Mouse (Mus musculus) hematopoietic stem cell, adult 5-6 weeks (primary cell): ENCODE data around the gene Ifi47. TPM values are rescaled to one million over a fixed set of nuclear protein-coding genes. Genes with fewer than 3 reads are reported as not detected.
A peak's percentile ranks its signal among the peaks of the same experiment; 100 is the strongest.

ENCODE experiments used
- ATAC-seq, 2 experiments: fragments of 125-278 bp in 1 of 2; replicated peaks in 1 of 2; 2 replicates each; pipeline ENCODE4 v1.8.0; 2016 to 2017; ENCODE audit warnings: inconsistent platforms in 2 of 2, mild to moderate bottlenecking in 2 of 2, moderate number of reproducible peaks in 2 of 2, low read depth in 1 of 2, moderate TSS enrichment in 1 of 2; ENCODE audit not compliant: low FRiP score in 2 of 2, poor library complexity in 2 of 2, severe bottlenecking in 2 of 2, insufficient read depth in 1 of 2, low TSS enrichment in 1 of 2
- total RNA-seq: library from RNA; stranded (forward); fragments of 172-1452, 232-1000 nt; gene quantifications from 2 replicates; pipeline ENCODE4 v1.2.3, GENCODE M21; 2017

Ifi47 gene
- total RNA-seq, 1 experiment from 2014 or later, result 57.2 TPM

DNA sequence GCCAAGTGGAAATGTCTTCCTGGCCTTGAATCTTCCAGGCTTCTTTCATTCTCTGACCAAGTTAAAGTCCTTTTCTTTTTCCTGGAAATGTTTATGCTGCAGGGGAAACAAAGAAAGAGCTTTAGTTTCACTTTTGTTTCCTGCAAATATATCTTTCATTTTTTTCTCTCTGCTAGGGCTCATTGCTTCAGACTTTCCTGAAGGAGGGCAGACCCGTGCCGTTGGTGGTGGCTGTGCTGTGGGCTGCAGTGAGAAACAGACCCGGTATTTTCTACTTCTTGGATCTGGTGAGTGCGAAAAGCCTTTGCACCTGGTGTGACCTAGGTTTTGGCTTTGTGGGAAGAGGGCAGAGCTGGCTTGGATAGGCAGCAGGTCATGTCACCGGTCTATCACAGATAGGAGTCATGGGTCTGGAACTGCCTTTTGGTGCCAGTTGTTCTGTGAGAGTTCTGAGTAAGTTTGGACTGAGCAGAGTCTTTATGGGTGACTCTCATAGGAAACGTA is 10.5 kb downstream of the Ifi47 start:
- ATAC-seq, result peak; percentile 11 to 25; a peak in 2 of 4 replicates

DNA sequence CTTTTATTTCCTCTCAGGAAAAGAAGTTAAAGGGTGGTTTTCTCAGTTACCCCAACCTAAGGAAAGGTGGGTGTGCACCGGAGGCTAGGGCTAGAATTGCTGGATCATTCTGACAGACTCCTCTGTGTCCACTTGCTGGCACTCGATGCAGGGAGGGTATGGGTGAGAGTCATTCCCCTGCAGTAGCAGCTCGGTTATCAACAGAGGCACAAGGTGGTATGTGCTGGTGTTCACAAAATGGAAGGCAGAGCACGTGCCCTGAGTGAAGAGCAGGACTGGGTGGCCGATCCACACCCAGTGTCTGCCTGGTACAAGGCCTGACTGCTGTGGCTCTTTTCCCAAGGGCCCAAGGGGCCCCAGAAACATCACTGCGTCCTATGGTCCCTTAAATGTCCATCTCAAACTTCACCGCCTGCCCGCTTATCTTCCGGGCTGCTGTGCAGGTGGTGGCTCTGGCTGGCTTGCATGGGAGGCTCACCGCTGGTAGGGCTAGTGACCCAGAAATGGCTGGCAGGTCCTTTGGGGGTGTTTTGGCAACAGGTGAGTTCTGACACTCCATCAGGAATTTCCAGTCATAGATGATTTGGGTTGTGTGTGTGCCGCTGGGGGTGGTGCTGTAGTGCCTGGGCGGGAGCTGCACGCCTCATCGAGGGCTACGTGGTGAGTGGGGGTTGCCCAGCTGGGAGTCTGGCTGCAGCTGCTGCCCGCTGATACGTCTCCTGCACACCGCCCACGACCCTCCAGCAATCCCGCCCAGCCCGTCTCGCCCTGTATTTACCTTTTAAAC is 11.6 kb downstream of the Ifi47 start:
- ATAC-seq, result peak; percentile 43 to 53; a peak in 2 of 4 replicates

DNA sequence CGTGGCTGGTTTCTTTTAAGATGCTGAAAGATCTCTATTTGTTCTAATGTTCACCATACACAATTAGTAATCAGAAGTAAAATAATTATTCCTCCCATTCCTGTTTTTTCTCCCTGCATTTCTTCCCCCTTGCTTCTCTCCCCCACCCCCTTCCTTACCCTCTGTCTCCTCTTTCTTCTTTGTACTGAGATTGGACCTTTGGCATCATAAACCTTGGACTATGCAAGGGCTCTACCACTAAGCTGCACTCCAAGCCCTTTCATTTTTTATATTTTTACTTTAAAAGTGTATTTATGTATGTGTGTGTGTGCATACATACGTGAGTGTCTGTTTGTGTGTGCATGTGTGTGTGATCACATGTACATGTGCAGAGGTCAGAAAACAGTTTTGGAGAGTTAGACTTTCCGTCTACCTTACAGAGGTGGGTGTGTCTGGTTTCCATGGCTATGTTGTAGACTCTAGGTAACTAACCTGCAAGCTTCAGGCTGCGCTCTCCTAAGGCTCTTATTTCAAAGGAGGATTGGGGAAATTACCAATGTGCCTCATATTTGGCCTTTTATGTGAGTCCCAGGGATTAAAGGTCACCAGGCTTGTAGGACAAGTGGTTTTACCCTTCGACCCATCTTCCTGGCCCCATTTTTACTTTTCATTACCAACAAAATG is 12.7 kb downstream of the Ifi47 start:
- ATAC-seq, result no peak

DNA sequence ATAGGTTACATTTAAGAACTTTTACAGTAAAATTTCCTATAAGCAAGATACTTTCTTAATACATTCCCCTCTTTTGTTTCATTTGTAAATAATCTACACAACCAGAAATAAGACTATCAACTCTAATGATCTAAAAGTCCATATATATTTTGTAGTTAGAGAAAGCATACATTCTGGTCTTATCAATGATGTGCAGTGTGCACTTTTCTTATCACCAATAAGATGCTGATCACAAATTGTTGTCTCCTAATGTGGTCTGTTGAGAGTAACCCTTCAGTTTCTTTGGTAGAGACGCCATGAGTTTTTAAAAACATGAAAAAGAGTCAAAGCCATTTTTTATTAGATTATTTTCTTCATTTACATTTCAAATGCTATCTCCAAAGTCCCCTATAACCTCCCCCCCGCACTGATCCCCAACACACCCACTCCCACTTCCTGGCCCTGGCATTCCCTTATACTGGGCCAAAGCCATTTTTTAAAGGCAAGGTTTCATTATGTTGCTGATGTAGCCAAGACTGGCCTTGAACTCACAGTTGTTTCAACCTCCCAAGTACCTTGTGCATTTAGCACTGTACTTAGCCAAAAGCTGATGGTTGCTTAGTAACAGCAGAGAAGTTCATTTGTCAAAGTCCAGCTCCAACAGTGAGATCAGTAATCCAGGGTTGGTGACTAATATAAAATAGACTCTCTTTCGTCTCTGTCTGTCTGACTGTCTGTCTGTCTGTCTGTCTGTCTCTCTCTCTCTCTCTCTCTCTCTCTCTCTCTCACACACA is 13.5 kb downstream of the Ifi47 start:
- ATAC-seq, result no peak

DNA sequence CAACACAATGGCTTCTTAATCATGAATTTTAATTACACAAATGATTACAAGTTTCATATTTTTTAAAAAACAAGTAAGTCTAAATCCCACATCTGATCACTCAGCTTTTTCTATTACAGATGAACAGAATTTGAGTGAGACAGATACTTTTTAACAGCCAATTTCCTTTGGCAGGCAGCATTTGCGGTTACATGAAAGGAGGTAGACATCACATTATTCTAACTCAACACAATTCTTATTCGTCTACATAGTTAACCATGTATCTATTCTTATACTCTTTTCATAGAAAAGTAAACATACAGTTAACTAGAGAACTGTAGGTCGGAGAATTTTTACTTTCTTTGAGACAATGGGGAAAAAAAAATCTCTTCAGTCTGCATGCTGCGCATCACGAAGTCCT is 14.2 kb downstream of the Ifi47 start:
- no peak for ATAC-seq

DNA sequence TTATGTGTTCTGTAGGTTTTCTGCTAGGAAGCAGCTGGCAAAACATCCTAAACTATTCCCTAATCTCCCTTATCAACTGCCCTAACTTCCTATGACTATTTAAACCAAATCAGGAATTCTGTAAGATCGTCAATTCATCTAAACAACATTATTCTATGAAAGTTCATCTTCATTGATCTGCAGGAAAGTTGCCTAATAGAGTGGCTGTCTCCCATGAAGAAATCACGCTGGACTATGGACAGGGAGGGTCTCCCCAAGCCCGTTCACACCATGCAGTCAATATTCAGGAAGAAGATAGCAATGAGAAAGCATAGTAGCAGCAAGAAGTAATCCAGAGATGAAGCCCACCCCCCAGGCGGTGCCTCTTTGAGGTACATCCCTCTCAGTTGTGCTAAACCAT is 14.8 kb downstream of the Ifi47 start:
- ATAC-seq, result no peak

DNA sequence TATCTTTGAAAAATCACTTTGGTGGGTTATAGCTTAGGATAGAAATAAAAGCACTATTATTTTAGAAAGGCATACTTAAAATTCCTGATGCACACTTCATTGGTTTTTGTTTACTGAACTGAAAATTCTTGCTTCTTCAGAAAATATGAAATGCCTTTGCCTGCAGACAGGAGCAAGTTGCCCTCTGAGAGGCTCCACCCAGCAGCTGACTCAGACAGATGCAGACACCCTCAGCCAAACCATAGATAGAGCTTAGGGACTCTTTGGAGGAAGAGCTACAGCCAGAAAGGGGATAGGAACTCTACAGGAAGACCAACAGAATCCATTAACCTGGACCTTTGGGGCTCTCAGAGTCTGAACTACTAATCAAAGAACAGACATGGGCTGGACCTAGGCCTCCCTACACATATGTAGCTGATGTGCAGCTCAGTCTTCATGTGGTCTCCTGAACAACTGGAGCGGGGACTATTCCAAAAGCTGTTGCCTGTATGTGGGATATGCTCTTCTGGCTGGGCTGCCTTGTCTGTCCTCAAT is 15.7 kb downstream of the Ifi47 start:
- ATAC-seq, result no peak

DNA sequence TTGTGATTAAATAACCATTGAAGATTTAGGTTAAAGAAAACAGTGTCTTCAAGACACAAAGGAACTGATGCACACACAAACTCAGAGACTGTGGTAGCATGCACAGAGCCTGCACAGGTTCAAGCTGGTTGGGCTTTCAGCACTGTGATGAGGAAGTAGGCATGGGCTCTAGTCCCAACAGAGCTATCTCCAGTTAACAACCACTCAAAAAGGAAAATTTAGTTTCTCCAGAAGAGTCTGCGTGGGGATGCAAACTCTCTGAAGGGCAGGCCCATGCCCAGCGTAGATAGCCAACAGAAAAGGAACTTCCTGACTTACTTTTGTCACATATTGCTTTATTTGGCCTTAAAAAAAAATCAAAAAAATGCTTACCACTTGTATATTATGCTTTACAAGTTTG is 16.4 kb downstream of the Ifi47 start:
- peak in 1 of 2 experiments; percentile 46; a peak in 1 of 4 replicates for ATAC-seq

DNA sequence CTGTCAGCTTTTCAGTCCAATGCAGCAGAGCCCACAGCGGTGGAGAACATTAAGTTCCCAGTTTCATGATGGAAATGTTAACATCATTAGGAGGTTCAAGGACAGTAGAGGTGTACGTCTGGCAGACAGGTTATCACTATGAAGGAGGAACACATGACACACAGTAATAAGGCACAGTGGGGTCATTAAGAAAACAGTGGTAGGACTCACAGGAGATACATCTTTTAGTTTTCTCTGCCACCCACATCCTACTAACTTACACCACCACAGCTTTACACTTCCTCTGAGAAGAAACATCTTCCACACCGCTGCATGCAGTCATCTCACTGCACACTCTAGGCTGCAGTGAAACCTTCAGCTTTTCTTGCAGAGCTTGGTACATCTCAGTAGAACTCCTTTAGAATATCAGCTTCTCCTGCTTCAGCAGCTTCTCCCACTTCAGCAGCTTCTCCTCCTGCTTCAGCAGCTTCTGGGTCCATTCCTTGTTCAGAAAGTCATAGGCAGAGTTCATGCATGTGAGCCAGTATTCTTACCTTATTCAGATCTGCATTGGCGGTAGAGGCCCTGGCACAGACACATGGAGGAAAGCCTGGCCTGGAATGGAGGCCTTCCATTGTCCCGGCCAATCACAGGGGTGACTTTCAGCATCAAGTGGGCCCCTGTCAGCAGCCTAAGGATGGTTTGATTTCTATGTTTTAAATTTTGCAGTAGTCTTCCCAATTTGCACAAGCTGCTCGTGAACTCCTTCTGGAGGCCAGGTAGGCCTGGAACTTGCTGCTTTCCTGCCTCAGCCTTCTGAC is 17.7 kb downstream of the Ifi47 start:
- ATAC-seq, result peak in 1 of 2 experiments; percentile 15; a peak in 1 of 4 replicates

DNA sequence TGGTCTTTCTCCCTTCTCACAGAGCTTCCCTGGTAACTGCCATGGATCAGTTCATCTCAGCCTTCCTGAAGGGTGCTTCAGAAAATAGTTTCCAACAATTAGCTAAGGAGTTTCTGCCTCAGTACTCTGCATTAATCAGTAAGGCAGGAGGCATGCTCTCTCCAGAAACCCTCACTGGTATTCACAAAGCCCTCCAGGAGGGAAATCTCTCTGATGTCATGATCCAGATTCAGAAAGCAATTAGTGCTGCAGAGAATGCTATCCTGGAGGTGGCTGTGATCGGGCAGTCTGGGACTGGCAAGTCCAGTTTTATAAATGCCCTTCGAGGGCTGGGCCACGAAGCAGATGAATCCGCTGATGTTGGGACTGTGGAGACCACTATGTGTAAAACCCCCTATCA is 19.0 kb downstream of the Ifi47 start:
- no peak for ATAC-seq

DNA sequence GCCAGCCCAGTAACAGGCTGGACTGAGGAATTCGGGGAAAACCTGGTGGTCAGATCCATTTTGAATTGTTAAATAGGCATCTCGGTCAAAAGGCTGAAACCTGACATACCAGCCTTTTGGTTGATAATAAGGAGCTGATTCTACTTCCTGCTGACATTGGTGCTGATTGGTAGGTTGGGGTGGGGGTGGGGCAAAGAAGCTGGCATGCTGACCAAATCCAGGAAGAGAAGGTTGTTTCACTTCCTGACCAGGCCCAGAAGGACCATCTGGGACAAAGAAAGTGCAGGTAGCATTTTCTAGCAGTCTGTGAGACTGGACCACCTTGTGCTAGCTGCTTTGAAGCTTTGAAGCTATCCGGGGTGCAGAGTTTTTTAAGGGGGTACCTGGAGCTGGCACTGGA is 24.0 kb downstream of the Ifi47 start:
- ATAC-seq, result peak in 1 of 2 experiments; percentile 43; a peak in 1 of 4 replicates

DNA sequence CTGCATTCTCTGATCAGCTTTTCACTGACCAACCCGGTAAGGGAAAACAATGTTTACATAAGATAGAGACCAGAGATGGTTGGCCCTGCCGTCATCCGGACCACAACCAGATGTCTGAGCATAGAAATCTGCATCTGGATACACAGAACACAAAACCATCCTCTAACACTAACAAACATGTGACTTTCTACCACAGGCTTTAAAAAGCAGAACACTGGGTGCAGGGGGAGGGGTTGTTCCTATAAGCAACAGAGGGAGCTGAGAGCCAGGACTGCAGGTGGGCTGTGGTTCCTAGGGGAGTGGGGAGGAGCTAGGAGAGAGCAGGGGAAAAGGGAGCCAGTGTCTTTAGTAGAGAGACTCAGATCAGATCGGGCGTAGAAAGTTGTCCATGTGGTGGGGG is 25.1 kb downstream of the Ifi47 start:
- peak; percentile 75 to 80 for ATAC-seq

DNA sequence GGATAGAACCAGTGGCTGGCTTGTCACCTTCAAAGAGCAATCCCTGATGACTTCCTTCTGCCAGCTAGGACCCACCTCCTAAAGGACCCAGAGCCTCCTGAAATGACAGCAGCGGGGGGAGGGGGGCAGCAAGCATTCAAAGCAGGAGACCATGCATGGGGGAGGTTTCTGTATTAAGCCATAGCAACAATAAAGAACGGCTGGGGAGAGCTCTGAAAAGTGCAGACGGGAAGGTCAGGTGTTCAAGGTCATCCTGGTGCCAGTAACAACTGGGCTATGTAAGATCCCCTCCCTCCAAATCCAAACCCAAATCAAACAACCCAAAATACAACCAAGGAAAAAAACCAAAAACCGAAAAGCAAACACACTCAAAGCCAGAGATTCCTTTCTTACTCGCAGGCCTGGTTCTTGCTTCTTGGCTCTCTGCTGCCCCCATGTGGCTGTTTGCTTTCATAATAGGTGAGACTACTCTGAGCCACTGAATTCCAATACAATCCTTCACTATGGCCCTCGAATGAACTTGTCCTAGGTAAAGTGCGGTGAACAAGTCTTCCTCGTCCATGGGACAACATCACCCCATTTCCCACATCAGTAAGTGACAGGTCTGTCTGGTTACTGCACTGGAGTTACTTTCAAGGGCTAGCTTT is 26.8 kb downstream of the Ifi47 start:
- ATAC-seq, result peak; percentile 60 to 73

DNA sequence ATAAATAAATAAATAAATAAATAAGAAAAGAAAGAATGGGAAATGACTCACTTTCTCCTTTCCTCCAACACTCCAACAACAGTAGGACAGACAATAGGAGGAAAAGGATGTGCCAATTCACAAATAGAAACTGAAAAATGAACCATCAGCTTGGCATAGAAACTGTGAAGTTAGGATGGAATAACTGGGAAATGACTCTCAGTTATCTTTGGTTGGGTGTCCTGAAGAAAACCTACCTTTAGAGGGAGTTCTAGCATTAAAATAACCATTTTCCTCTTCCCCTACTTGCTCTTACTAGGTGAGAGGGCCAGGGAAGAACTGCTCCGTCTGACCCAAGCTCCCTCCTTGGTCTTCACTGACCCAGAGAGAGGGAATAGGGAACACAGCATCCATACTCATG is 29.4 kb downstream of the Ifi47 start:
- ATAC-seq, result no peak

DNA sequence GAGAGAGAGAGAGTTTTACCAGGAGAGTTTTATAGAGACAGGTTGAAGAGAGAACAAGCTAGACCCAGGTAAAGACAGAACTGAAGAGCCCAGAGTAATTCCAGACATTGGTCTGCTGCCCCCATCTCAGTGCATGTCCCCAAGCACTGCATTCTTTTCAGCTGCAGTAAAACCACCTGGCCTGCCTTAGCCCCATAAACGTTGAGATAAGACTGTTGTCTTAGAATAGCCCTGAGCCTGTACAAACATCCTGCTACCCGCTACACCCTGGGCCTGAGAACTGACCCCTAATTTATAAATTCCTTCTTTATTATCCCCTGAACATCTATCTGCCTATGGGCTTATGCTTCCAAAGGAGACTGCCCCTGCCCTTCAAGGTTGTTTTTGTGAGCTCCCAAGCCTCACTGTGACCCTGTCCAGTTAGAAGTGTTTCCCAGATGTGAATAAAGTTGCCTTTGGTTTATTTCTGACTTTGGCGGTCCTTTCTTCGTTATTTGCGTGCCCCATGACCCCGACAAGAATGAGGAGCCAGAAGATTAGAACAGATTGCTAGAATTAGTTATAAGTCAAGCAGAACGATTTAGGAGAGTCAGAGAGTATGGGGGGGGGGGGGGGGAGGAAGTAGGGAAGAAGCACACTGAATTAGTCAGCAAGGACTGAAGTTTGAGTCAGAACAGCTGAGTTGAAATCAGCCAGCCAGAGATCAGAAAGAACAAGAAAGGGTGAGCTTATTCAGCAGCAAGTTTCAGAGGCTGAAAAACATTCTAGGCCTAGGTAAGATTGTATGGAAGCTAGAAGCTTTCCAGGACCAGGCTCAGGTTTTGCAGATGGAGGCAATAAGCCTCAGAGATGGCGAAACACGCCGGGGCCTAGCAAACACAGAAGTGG is 31.5 kb downstream of the Ifi47 start:
- no peak for ATAC-seq

DNA sequence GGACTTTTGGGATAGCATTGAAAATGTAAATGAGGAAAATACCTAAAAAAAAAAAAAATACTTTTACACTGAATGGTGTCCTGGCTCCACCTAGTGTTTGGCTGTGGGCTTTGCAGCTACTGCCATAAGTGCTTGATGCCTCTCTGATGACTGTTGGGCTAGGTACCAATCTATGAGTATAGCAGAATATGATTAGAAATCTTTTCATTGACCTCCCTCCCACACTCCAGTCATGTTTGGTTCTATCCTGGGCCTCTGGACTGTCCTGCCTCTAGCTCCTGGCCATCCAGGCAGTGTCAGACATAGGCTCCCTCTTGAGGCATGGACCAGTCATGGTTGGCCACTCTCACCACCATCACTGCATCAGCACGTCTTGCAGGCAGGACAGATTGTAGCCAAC is 32.4 kb downstream of the Ifi47 start:
- ATAC-seq, result peak; percentile 46 to 77; a peak in 2 of 4 replicates
